Mouse (Mus musculus): ENCODE data around the gene Hnf4a. TPM values are rescaled to one million over a fixed set of nuclear protein-coding genes. Genes with fewer than 3 reads are reported as not detected.

The Hnf4a gene
- 0.09 TPM in 1 of 2 replicates, not detected in the other for polyA plus RNA-seq (2012; rRNA removed)

GRCm38 (mm10) chr2:163506300-163507004 is at the start of gene Hnf4a:
TSS of gene Hnf4a (plus strand) at chr2:163506808.

DNA sequence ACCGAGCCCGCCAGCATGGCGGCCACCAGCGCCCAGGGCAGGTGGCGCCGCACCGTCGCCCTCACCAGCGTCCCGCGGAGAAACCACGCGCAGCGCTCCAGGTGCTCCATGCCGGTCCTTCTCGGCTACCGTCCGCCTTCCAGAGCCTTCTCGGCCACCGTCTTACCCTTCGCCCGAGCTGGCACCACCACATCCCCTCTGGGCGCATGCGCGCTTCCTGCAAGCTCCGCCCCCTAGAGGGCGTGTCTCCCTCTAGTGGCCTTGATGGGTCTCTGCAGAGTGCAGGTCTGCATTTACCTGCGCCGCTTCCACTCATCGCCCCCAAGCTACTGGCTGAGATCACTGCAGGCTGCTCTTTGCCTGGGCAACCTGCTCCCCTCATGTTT is 34.1 kb upstream of the Hnf4a start, which contains the start of gene Fitm2:
Gene Fitm2 (minus strand): TSS at position 164 of the 386 bp plus-strand sequence.

DNA sequence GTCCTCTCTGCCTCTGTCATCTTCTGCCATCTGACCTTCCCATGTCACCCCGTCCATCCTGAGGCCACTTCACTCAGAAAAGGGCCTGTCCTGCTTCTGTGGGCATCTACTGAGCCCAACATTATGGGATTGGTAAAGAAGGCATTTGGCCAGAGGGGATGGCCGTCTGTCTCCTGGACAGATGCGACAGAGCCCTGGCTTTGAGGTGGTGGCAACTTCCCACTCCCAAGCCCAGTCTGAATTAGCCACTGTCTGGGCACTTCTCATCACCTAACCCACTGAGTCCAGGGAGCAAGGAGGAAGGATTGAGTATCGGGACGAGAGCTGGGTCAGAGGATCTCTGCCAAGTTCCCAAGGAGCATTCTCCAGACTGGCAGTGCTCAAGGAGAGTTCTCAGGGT is 14.6 kb upstream of the Hnf4a start, which contains the start of gene R3hdml:
Gene R3hdml (plus strand): TSS at position 301 of the 400 bp plus-strand sequence.

GRCm38 (mm10) chr2:163602101-163602971 is 95.7 kb downstream of the Hnf4a start, which contains the start of gene Ttpal:
TSS of gene Ttpal (plus strand) at chr2:163602314.

Other genes starting within 250 kb of the Hnf4a start
- gene Jph2, start 108.8 kb upstream of the Hnf4a start, polyA plus RNA-seq (2012; rRNA removed), result 0.49 and 2.0 TPM in 2 replicates
- gene Oser1, start 82.1 kb upstream of the Hnf4a start, polyA plus RNA-seq (2012; rRNA removed), result 26.3 and 29.2 TPM in 2 replicates
- 117 and 118 TPM in 2 replicates for gene Gdap1l1, start 68.3 kb upstream of the Hnf4a start, polyA plus RNA-seq (2012; rRNA removed)
- gene Fitm2, start 34.2 kb upstream of the Hnf4a start, polyA plus RNA-seq (2012; rRNA removed), result 6.8 and 7.3 TPM in 2 replicates
- 0.25 and 0.31 TPM in 2 replicates for gene R3hdml, start 14.5 kb upstream of the Hnf4a start, polyA plus RNA-seq (2012; rRNA removed)
- 26.2 and 26.6 TPM in 2 replicates for gene Ttpal, start 95.5 kb downstream of the Hnf4a start, polyA plus RNA-seq (2012; rRNA removed)
- 76.4 and 83.6 TPM in 2 replicates for gene Serinc3, start 138.3 kb downstream of the Hnf4a start, polyA plus RNA-seq (2012; rRNA removed)
- gene Pkig, start 151.6 kb downstream of the Hnf4a start, polyA plus RNA-seq (2012; rRNA removed), result 69.3 and 70.9 TPM in 2 replicates
- gene Ada, start 243.4 kb downstream of the Hnf4a start, polyA plus RNA-seq (2012; rRNA removed), result 3.7 and 4.0 TPM in 2 replicates

All from central nervous system, embryonic 14 days (tissue).